Mouse (Mus musculus) ovary, postnatal 36 days (tissue): Measurements from ENCODE around the gene Armc9.
A peak's percentile ranks its signal among the peaks of the same experiment; 100 is the strongest.

ENCODE experiments used
- DNase-seq: peaks from one replicate; pipeline ENCODE4 v3.0.0; 2022; ENCODE audit warnings: low spot score, mixed read lengths

Armc9 gene

GRCm38 (mm10) chr1:86281781-86282536, 127.4 kb downstream of the Armc9 start:
- no peak for DNase-seq

- no peak for DNase-seq
Observed at GRCm38 (mm10) chr1:86284101-86284500, 129.5 kb downstream of the Armc9 start.

- DNase-seq = no peak
Observed at GRCm38 (mm10) chr1:86285295-86285694, 130.7 kb downstream of the Armc9 start.

GRCm38 (mm10) chr1:86287473-86287872, 132.9 kb downstream of the Armc9 start:
- DNase-seq = no peak

- no peak for DNase-seq
Observed at GRCm38 (mm10) chr1:86290452-86290851, 135.9 kb downstream of the Armc9 start.

GRCm38 (mm10) chr1:86293091-86293490, 138.5 kb downstream of the Armc9 start:
- DNase-seq = no peak

GRCm38 (mm10) chr1:86293868-86294267, 139.3 kb downstream of the Armc9 start:
- no peak for DNase-seq

- no peak for DNase-seq
Observed at GRCm38 (mm10) chr1:86294472-86294871, 139.9 kb downstream of the Armc9 start.

GRCm38 (mm10) chr1:86300093-86300492, 145.5 kb downstream of the Armc9 start:
- DNase-seq = no peak

- DNase-seq = no peak
Observed at GRCm38 (mm10) chr1:86300731-86301130, 146.2 kb downstream of the Armc9 start.

GRCm38 (mm10) chr1:86301221-86302091, 146.9 kb downstream of the Armc9 start:
- no peak for DNase-seq

- no peak for DNase-seq
Observed at GRCm38 (mm10) chr1:86302532-86302931, 148.0 kb downstream of the Armc9 start, which contains the start of gene B3gnt7. TSS of gene B3gnt7 (plus strand) at chr1:86302832.

GRCm38 (mm10) chr1:86303063-86303872, 148.7 kb downstream of the Armc9 start:
- DNase-seq = peak; percentile 78

GRCm38 (mm10) chr1:86303873-86304250, 149.3 kb downstream of the Armc9 start:
- no peak for DNase-seq

- DNase-seq = no peak
Observed at GRCm38 (mm10) chr1:86306686-86307085, 152.1 kb downstream of the Armc9 start.

GRCm38 (mm10) chr1:86307177-86307762, 152.7 kb downstream of the Armc9 start:
- DNase-seq = no peak

- no peak for DNase-seq
Observed at GRCm38 (mm10) chr1:86307871-86308641, 153.5 kb downstream of the Armc9 start.

GRCm38 (mm10) chr1:86309270-86309833, 154.8 kb downstream of the Armc9 start:
- DNase-seq = no peak

- no peak for DNase-seq
Observed at GRCm38 (mm10) chr1:86310536-86311310, 156.1 kb downstream of the Armc9 start.

- no peak for DNase-seq
Observed at GRCm38 (mm10) chr1:86311467-86312005, 157.0 kb downstream of the Armc9 start.
